Mouse (Mus musculus) neural tube, embryonic 10.5 days (tissue): ENCODE data around the gene Gm9936.
"Not testable (repeated sequence)": the region's sequence is repeated elsewhere in the genome, so short reads cannot be mapped to it uniquely, and the experiment has no call there.

Source experiments
- DNase-seq: peaks from one replicate; pipeline ENCODE4 v3.0.0-alpha.2; 2017; ENCODE audit warnings: low spot score; ENCODE audit errors: extremely low spot score

The Gm9936 gene

DNA sequence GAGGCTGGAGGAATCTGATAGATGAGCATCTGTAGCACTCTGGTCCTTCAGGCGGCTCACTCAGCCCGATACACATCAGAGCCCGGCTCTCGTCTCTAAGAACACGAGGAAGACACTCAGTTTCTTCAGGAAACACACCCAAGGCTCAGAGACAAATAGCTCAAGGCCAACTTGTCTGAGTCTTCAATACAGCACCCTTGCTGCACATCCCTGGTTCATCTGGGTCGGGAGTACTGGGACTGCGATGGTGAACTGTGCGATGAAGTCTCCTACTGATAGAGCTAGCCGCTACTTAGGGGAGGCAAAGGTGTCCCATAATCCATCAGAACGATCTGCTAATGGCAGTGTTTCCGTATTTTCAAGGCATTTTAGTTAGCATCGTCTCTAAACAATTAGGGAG lies at the start of gene Gm9936:
Gene Gm9936 (minus strand): TSS at position 101 of the 400 bp plus-strand sequence.
- no peak for DNase-seq

DNA sequence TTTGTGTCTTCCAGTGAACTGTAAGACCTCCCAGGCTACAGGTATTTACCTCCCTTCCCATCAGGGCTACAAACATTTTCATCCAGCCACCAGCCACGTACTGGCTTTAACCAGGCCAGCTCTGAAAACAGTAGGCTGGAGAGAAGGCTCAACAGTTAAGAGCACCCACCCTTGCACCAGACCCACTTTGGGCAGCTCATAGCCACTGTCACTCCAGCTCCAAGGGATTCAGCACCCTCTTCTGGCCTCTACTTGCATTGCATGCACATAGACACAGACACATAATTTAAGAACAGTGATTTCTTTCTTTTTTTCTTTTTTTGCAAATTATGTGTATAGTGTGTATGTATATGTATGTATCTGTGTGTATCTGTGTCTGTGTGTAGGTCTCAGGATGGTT lies 43.9 kb upstream of the Gm9936 start:
- DNase-seq, result peak; percentile 28

DNA sequence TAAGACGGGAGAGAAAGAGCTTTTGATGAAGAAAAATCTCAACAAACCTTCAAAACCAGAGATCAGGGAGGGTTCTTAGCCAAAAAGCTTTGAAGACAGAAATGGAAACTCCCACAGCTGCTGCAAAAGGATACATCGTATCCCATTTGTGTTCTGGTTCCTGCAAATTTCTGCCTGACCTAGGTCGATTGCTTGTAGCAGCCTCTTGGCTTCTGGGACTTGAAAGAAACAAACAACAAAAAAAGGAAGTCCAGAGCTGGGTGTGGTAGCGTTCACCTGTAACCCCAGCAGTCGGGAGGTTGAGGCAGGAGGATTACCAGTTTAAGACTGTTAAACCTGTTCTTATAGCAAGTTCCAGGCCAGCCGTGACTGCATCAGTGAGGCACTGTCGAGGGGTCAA lies 40.4 kb upstream of the Gm9936 start:
- DNase-seq, result no peak

DNA sequence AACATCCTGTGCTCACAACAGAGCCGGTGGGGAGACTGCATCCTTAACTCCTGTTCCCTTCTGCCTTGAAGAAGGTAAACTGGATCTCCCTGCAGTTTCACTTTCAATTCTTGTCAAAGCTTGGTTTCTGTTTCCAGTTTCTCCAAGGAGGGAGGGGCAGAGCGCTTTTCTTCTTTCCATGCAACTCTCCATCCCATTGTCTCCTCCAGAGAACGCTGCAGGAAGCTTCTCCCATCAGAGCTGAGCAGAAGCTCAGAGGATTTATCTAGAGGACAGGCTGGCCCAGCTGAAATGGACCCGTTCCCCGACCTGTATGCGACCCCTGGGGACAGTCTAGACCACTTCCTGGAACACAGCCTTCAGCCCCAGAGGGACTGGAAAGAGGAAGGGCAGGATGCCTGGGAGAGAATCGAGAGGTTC lies 38.9 kb upstream of the Gm9936 start:
- no peak for DNase-seq

DNA sequence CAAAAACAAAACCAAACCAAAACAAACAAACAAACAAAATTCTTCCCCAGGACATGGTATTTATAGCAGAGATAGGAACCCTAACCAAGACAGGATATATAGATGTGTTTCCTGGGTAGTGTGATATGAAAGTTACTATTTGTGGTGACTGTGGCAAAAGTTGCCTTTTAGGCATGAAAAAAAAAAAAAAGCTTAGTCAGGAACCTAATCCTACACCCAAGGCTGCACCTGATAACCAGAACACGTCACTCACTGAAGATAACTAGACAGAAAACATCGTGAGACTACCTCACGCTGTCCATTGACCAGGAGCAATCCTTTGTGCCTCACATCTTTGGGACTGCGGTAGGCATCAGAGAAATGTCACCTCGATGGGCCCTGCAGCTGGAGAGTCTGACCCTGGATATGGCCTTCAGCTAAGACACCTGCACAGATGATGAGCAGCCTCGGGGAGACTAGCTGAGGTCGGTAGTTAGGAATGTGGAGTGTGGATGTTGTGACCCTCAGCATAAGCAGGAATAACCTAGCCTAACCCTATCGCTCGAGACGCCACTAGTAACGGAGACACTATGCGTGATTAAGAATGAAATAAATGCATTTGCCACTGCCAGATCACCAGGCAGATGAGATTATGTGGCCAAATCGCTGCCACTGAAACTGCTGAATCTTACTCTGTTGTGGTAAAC lies 38.3 kb upstream of the Gm9936 start, which contains the start of gene Oasl2:
Gene Oasl2 (plus strand): TSS at position 249 of the 686 bp plus-strand sequence.
- DNase-seq, result no peak

DNA sequence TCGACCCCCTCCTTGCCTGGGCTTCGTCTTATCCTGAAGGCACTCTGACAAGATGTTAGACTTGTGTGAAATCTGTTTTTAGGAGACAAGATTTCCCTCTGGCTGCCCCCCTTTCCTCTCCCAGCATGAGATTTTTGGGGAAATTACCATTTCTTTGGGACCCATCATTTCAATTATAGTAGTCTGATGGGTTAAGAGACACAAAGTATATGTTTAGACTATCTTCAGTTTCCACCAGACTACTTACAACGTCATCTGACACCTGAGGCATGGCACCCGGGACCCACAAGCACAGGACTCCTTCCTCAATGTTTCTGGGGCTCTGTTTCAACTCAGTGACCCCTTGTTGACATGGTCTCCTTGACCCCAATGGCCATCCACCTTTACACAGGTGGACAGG lies 37.1 kb upstream of the Gm9936 start:
- DNase-seq, result no peak

DNA sequence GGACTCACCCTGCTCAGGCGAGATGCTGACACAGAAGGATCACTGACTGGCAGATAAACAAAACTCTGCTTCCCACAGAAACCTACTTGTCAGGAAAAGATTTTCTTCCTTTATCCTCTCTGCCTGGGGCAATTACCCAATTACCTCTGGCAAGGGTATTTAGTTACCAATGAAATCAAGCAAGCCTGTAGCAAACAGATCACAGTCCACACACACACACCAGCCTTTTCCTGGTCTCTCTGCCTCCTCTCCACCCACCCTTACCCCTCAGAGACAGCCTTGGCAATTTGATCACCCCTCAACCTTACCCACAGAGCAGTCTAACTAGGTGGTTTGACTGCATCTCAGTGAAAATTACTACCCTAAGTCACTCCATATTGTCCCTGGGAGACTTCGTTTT lies 30.5 kb upstream of the Gm9936 start:
- DNase-seq, result no peak

DNA sequence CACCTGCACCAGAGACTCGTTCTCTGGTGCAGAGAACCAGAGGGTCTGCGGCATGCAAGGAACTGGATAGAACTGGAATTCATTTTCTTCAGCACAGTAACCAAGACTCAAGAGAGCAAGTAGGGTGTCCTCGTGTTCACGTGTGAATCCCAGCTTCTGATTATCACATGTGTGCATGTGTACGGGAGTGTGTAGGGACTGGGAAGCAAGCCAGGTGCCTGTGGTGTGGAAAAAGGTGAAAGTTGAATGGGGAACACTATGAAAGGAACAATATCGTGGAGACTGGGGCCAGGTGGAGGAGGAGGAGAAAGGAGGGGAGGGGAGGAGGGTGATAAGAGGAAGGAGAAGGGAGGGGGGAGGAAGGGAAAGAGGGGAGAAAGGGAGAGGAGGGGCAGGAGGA lies 28.3 kb upstream of the Gm9936 start:
- DNase-seq, result no peak

DNA sequence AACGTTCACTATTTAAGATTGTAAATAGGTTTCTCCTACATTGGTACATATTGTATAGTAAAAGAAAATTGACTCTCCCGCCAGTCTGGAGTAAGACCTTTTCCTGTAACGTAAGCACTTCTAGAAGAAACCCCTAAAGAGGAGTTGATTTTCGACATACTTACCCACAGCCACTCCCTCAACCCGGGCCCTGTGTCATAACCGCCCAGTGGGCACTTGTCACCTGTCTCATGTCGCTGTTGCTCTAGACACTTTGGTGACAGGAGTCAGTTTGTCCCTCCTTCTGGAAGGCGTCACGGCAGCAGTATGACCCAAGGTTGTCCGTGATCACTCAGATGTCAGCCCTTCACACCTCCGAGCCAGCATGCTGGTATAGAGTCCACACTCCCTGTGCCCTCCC lies 24.5 kb upstream of the Gm9936 start:
- no peak for DNase-seq

DNA sequence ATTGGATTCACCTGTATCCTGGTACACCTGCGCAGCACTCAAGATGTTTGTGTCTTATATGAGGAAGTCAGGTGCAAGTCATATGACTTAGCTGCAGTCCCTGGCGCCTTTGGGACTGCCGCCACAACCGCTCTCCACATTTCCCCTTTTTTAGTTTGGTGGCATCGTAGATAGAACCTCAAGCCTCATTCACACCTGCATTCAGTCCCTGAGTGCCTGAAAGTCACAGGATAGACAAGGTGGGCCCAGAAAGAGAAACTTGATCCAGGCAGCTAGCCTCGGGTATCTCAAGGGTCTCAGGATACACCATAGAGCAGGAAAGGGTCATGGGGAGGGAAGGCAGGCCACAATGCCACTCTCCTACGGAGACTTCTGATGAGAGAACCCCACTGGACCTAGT lies 23.8 kb upstream of the Gm9936 start:
- not testable (repeated sequence) for DNase-seq

DNA sequence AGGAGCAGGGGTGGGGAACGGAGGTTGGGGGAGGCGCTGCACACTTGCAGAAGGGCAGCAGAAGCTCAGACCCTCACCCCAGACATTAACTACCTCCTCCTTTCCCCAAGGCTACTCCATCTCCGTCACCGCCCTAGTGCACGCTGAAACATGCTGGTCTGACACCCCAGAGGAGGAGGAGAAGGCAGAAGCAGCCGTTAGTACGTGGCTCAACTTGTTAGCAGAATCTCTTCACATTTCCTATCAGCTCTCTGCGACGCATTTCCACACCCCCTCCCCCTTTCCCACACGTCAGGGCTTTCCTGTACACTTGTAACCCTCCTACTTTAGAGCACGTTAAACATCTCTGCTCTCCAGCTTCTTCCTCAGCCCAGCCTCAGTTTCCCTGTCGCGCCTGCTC lies 20.9 kb upstream of the Gm9936 start:
- no peak for DNase-seq

DNA sequence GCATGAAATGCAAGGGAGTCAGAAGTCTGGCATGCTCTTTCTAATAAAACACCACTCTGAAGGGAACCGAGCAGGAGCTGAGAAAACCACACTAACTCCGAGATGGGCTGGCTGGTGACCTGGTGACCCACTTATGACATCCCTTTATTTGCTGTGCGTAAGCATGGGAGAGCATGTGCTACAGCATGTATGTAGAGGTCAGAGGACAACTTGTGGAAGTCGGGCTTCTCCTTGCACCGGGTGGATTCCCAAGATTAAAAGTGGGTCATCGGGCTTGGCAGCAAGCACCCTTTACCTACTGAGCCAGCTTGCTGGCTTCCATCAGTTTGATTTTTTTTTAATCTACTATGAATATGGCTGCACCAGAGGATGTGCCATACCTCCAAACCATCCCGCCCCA lies 19.0 kb upstream of the Gm9936 start:
- no peak for DNase-seq

DNA sequence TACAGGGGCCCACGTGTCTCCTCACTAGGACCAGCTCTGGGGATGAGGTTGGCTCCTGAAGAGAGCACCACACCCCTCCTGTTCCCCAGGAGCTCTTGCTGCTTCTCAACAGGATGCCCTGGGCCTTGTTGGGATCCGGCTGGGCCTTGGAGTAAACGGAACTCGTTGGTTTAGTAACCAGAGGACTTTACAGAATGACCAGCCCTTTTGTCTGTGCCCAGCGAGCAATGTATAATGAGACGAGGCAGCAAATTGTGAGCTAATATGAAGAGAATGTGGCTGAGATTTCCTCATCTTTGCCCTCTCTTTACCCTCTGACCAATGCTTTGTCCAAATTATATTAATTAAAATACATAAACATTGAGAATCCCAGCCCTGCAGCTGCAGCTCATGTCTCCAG lies 17.8 kb upstream of the Gm9936 start:
- DNase-seq, result no peak

DNA sequence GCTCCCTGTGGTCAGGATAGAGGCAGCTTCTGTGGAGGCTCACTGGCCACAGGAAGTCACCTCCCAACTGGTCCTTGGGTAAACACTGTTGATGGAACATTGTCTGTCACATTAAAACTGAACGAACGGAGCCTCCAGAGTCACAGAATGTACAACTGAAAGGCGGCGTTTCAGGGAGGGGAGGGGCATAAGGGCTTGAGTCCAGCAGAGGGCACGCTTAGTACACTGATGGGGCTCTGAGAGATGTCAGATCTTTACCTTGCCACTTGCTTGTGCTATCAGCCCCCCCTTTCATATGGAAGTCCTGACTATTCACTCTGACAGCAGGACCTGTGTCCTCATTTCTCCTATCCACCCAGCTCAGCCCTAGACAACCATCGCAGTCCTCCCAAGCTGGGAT lies 17.4 kb upstream of the Gm9936 start:
- no peak for DNase-seq

DNA sequence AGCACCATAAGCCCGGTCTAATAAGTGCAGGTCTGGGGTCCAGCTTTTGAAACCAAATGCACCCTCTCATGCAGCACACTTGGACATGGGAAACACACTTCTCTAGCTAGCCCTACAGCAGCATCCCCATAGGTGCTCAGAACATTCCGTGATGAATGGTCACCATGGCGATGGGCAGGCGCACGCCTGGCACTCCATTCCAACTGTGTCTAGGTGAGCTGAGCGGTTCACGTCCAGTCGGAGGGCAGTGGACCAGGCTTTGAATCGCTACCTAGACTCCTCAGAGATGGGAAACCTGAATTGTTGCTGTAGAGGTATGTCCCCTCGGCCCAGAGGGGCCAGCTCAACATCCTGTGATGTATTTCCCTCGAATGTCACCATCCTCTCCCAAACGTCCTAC lies 6.8 kb upstream of the Gm9936 start:
- no peak for DNase-seq

DNA sequence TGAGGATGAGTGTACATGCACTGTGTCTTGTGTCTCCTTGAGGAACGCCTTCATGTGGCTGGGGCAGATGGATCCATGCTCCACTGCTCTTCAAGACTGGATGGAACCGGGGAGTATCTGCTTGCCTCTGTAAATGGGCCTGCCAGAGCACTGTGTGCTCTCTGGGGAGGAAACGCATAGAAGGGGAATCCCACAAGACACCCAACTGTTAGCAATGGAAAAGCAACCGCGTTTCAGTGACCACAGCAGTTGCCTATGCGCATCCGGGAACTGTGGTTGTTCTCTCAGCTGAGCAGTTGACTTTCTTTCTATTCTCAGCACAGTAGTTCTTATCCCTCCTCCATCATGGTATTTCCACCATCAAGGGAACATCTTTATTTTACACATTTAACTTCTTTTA lies 6.3 kb upstream of the Gm9936 start:
- no peak for DNase-seq

DNA sequence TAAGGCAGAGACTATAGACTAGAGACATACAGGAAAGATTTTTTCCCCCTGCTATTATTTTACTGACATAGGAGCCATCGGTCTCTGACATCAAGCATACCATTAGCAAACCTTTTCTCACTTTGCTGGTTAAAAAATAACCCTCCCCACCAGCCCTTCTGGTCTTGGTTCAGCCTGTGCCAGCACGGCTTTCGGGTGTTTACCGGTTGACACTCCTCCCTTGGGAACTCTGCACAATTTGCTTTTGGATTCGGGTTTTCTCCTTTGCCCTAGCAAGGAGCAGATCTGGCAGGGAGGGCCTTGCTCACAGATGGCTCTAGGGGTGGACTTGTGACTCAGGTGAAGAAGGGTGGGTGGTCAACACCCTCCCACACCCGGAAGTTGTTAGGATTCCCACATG lies 3.2 kb upstream of the Gm9936 start:
- no peak for DNase-seq

DNA sequence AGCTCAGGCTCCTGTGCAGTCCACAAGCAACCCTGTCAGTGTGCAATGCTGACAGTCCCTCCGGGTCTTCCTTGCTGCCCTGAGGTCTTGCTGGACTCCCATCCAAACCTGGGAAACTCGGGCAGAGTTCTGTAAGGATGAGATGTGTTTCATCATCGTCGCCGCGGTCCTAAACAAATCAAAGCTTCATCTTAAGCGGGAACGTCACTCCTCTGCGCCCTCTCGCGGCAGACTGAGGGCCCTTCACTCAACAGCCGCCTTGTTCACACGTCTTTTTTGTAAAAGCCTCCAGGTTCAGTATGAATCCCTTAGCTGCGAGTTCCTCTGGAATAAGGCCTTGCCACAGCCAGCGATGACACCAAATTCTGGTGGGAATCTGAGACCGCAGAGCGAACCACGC lies 771 bp upstream of the Gm9936 start:
- DNase-seq, result peak; percentile 82

DNA sequence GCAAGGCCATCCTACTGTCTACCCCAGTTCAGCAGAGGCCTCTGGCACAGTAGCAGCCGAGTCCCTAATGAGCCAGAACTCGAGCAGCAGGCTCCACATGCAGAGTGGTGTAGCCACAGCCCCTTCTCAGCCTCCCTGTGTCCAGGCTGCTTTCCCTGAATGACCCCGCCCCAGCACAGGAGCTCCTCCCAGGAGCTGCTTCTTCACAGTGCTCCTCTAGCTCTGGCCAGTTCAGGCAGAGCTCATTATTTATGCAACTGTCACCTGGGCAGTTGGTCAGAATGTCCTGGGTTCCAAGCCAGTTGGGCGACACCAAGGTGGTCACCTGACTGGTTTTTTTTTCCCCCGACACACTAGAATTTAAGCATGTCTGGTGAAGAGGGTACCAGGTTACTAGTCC lies 5.1 kb downstream of the Gm9936 start, which contains the start of gene 4930519G04Rik:
Gene 4930519G04Rik (plus strand): TSS at position 301 of the 400 bp plus-strand sequence.
- not testable (repeated sequence) for DNase-seq

DNA sequence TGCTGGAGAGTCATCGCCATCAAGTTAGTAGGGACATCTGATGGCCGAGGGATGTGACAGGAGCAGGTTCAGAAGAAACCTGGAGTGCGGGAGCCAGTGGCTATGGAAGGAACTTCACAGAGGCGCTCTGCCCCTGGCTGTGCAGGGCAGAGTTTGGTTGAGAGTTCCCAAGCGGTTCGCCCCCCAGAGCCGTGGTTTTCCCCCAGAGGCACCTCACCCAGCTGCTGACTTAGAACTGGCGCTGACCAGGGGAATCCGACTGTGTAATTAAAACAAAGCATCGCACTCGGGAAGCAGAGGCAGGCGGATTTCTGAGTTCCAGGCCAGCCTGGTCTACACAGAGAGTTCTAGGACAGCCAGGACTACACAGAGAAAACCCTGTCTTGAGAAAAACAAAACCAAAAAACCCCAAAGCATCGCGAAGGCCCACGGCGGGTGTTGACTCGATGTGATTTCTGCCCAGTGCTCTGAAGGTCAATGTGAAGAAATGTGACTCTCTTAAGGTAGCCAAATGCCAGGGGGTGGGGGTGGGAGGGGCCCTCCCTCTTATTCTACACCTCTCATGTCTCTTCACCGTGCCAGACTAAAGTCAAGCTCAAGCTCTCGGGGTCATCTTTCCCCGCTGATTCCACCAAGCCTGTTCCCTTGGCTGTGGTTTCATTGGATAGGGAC lies 6.8 kb downstream of the Gm9936 start:
- DNase-seq, result no peak

DNA sequence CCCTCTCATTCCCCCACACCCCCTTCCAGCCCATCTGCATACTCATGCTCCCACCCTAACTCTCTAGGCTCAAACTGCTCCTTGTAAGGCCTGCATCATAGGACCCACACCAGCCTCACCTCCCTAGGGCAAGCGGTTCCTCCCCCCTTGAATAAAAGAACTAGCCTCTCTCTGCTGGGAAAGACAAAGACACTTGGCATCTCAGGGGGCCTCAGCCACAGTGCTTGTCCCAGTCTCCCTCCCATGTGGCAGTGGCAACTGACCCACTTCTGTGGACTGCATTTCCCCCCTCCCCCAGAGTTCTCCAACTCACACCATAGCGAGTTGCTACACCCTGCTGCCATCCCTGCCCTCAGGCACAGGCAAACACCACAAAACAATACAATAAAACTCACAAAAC lies 14.1 kb downstream of the Gm9936 start:
- DNase-seq, result not testable (repeated sequence)

DNA sequence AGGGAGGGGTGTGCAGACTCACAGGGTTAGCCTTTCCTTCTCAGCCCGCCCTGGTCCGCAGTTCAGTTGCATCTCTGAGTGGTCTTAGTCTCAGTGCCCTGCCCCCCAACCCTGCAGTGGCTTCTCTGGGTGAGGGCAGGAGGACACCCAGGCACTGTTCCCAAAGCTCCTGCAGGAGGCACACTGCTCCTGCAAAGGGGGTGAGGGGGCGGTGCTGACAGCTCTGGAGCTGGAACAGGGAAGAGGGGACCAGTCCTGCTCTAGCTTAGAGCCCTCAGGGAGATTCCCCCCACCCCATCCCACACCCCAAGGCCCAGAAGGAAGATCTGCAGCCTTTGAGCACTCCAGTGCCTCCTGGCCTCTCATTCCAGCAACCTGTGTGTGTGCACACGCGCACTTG lies 15.8 kb downstream of the Gm9936 start:
- DNase-seq, result no peak

DNA sequence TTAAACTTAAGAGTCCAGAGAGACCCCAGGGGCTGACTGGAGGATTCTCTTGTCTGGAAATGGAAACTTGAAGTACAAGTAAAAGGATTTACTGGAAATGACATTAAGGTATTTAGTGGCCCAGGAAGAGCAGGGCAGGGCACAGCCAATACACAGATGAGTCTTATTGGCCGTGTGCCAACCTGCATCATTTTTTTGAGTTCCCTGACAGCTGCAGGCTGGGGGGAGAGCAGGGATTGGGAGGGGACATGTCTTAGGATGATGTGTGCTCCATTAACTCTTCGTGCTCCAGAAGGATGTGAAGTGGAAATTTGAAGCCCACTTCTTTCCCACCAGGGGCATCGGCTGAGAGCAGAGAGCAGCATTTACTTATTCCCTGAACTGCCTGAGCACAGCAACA lies 16.3 kb downstream of the Gm9936 start:
- DNase-seq, result not testable (repeated sequence)
